Mouse (Mus musculus) ES-E14 (cell line): ENCODE results near the gene Klhl23.

Source experiments
- HCFC1 ChIP-seq: IDR thresholded peaks from 2 replicates; pipeline ENCODE4 v1.6.1; 2012; ENCODE audit warnings: low read length, inconsistent platforms, borderline replicate concordance; ENCODE audit not compliant: insufficient read depth
- ZNF384 ChIP-seq: IDR thresholded peaks from 2 replicates; pipeline ENCODE4 v1.6.1; 2012; ENCODE audit warnings: low read depth, low read length, inconsistent platforms

- TF ChIP-seq HCFC1 (no peak), ZNF384 (no peak)
These were observed 48.4 kb upstream of the Klhl23 start for GRCm38 (mm10) chr2:69773331-69773730.
